Mouse (Mus musculus): Measurements from ENCODE around the gene Olfr381.
"Not testable (repeated sequence)": the region's sequence is repeated elsewhere in the genome, so short reads cannot be mapped to it uniquely, and the experiment has no call there.

Olfr381 gene

GRCm38 (mm10) chr11:73491503-73491902, at the start of gene Olfr381:
Gene Olfr381 (minus strand): TSS chr11:73491603.
- no peak for DNase-seq

- not testable (repeated sequence) for DNase-seq
These were observed 37.6 kb upstream of the Olfr381 start for GRCm38 (mm10) chr11:73528971-73529370.

- no peak for DNase-seq
These were observed 25.7 kb upstream of the Olfr381 start, which contains the start of gene Olfr382 for GRCm38 (mm10) chr11:73517097-73517496. Gene Olfr382 (minus strand): TSS chr11:73517197.

GRCm38 (mm10) chr11:73457408-73457807, 34.0 kb downstream of the Olfr381 start, which contains the start of gene Olfr380:
Gene Olfr380 (minus strand): TSS chr11:73457508.
- DNase-seq, result no peak
